Comparison of ENCODE assay signal across 8 mouse cellular contexts in the genomic region with DNA sequence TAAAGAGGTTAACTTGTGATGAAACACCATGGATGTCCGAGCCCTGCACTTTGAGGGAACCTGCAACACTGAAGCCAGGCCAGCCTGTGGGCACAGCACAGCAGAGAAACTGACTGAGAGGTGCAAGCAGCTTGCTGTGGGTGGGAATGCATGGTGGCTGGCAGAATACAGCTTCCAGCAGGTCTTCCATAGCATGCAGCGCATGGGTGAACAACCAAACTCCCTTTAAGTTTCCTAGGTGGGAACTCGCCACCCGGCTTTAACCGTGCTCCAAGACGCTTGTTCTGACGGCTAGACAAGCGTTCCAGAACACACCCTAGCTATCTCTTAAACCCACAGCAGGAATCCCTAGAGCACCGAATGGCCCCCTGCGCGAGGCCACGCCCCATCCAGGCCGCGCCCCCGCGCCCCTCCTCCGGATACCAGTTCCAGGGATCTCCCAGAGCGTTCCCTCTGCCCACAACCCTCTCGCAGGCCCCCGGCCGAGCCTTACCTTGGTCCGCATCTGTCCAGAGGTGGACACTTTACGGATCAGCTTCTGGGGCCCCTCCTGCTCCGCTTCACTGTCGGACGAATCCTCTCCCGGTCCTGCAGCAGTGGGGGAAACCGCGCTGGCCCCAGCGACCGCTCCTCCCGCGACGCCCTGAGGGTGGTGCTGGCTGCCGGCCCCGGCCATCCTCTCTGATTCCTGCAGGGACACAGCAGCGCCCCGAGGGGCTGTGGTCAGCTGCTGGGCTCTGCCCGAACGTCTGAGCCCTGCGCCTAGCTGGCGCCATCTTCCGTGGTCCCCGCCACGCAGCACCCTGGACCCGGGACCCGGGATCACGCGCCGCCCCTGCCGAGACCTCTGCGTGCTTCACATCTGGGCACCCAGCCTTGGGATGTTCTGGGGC. TPM values are rescaled to one million over a fixed set of nuclear protein-coding genes. Genes with fewer than 3 reads are reported as not detected.
A peak's percentile ranks its signal among the peaks of the same experiment; 100 is the strongest.
DNase-seq lines count a peak whose midpoint lies in the region; ATAC-seq lines count a peak whose summit lies in the region.

No protein-coding gene starts in this region.

- peak; percentile 40 for DNase-seq in layer of hippocampus, adult 11-12 months (ENCODE audit: low spot score)
- DNase-seq in layer of hippocampus, adult 8-10 months (ENCODE audit: low spot score in 2 of 2) = no peak
- DNase-seq in cerebellum, postnatal 25 days = peak; percentile 43 to 53
- DNase-seq in gastrocnemius, postnatal 14 days = peak; percentile 52
- peak; percentile 79 for DNase-seq in limb, embryonic 10.5 days (ENCODE audit: low spot score)
- peak; percentile 58 for DNase-seq in right cerebral cortex, postnatal 25 days

- peak overlapping the region; percentile 66 for H3K4me3 ChIP-seq in hindbrain, embryonic 16.5 days (ENCODE audit: low read length)
- peak overlapping the region; percentile 70 for H3K4me3 ChIP-seq in limb, embryonic 10.5 days

- H3K36me3 ChIP-seq in hindbrain, embryonic 16.5 days (ENCODE audit: control insufficient read depth, insufficient read depth, low read length) = no peaks in the 10 kb centered on the region
- H3K36me3 ChIP-seq in limb, embryonic 10.5 days = no peaks in the 10 kb centered on the region

- 1% methylated on average over 52 of the region's 52 CpGs for WGBS in hindbrain, embryonic 16.5 days
- 1% methylated on average over 52 of the region's 52 CpGs for WGBS in limb, embryonic 10.5 days

- peaks cover 10% of the 10 kb centered on the region for H3K4me1 ChIP-seq in hindbrain, embryonic 16.5 days (ENCODE audit: control insufficient read depth, insufficient read depth, low read depth, low read length)
- H3K4me1 ChIP-seq in limb, embryonic 10.5 days = peaks cover 22% of the 10 kb centered on the region

- H3K27me3 ChIP-seq in hindbrain, embryonic 16.5 days (replicated peaks; ENCODE audit: control insufficient read depth, insufficient read depth, low read length) = no peaks in the 10 kb centered on the region
- H3K27me3 ChIP-seq in limb, embryonic 10.5 days (ENCODE audit: low read depth, poor library complexity, severe bottlenecking) = peaks cover 28% of the 10 kb centered on the region

- peak overlapping the region; percentile 86 for H3K4me2 ChIP-seq in hindbrain, embryonic 16.5 days (ENCODE audit: low read length)

- peak overlapping the region; percentile 76 for H3K9ac ChIP-seq in hindbrain, embryonic 16.5 days (ENCODE audit: low read depth, low read length)

- no peak overlapping the region for H3K27ac ChIP-seq in hindbrain, embryonic 16.5 days (ENCODE audit: low read depth, low read length)
- peak overlapping the region; percentile 80 for H3K27ac ChIP-seq in limb, embryonic 10.5 days

- no peaks in the 10 kb centered on the region for H3K9me3 ChIP-seq in hindbrain, embryonic 16.5 days (ENCODE audit: control insufficient read depth, low read length)
- H3K9me3 ChIP-seq in limb, embryonic 10.5 days (replicated peaks) = no peaks in the 10 kb centered on the region

- ATAC-seq in hindbrain, embryonic 16.5 days = peak; percentile 91
- ATAC-seq in megakaryocyte-erythroid progenitor cell, adult 5-6 weeks (replicated peaks; ENCODE audit: low FRiP score, low TSS enrichment, poor library complexity, severe bottlenecking) = peak; percentile 87

- intact Hi-C loops in gastrocnemius, postnatal 14 days (cut with DNase I; ENCODE audit: low total_unique reads) = loop anchor here (10.0 kb wide), 1 partner anchor 50 kb away; no protein-coding TSS in a partner anchor

RNA-seq across cellular contexts. Expression of gene Dgkh, which starts 7.9 kb away (rescaled TPM):
- total RNA-seq in layer of hippocampus, adult 8-10 months (2022) = 10 to 100 TPM; 83.7 to 94.4 (median 90.7) TPM
- total RNA-seq in gastrocnemius, postnatal 14 days (2021) = 1 to 10 TPM; 5.1 to 6.1 TPM
- 2.6 and 2.9 TPM in 2 replicates for polyA plus RNA-seq in hindbrain, embryonic 16.5 days (2015; fragmentation: Nextera tagmentation; extraction: Ambion mirVana)
- 0.79 and 0.93 TPM in 2 replicates for polyA plus RNA-seq in limb, embryonic 10.5 days (2016; fragmentation: Nextera tagmentation; extraction: Ambion mirVana)
- total RNA-seq in megakaryocyte-erythroid progenitor cell, adult 5-6 weeks (2014; fragmentation: Nextera tagmentation) = 0.37 TPM in 1 of 2 replicates, not detected in the other
- total RNA-seq in megakaryocyte-erythroid progenitor cell, adult 5-6 weeks (2017) = 0.23 and 0.30 TPM in 2 replicates

Comparison
In these comparisons a context has a peak if more than half of its experiments do, and no peak if none do; other contexts are left out.
1. DNase-seq: peak in layer of hippocampus, adult 11-12 months (single experiment), cerebellum, postnatal 25 days (2 of 2), gastrocnemius, postnatal 14 days (single experiment), limb, embryonic 10.5 days (single experiment) and right cerebral cortex, postnatal 25 days (single experiment); none in layer of hippocampus, adult 8-10 months (0 of 2).
2. RNA of gene Dgkh, which starts 7.9 kb away (total RNA-seq): 83.7 to 94.4 TPM in layer of hippocampus, adult 8-10 months; 5.1 to 6.1 TPM in gastrocnemius, postnatal 14 days and 0.23 to 0.37 TPM in megakaryocyte-erythroid progenitor cell, adult 5-6 weeks; every median in the first group is over 10 times any median in the second.